In the genomic region with DNA sequence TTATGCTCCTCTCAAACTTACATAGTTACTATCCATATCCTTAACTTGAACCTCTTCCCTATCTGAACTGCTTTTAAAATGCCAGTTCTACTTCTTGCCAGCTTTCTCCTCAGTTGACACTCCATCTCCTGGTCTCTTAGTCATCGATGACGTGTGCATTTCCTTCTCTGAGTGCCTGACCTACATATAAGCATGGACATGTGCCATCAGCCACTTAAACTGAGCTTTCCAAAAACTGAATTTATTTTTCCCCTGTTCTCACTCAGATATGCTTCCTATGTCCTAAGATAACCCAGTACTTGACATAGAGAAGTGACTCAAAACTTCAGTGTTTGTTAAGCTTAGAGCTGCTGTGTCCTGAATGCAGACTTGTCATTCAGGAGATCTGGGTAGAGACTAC, we compare ENCODE assay signal across 21 mouse cellular contexts.
DNase-seq lines count a peak whose midpoint lies in the region; ATAC-seq and TF ChIP-seq lines count a peak whose summit lies in the region.
"Had no signal": no experiment of that assay in that cellular context is flagged by ENCODE, and none has a peak within 500 bp of the region (broad histone marks: within the 10 kb centered on the region; RNA-seq: fewer than 3 reads in every experiment).

No protein-coding gene starts in this region.

- no peaks in the 10 kb centered on the region for H3K27me3 ChIP-seq in heart, postnatal 0 days (ENCODE audit: control insufficient read depth, insufficient read depth, low read length)
- H3K27me3 ChIP-seq in heart, adult 2 months (ENCODE audit: control insufficient read depth, insufficient read depth, low read length) = no peaks in the 10 kb centered on the region
- H3K27me3 ChIP-seq in lung, postnatal 0 days (replicated peaks; ENCODE audit: insufficient read depth, low read length) = no peaks in the 10 kb centered on the region
- H3K27me3 ChIP-seq in liver, embryonic 11.5 days (replicated peaks; ENCODE audit: control insufficient read depth, insufficient read depth, low read length) = no peaks in the 10 kb centered on the region
- H3K27me3 ChIP-seq: embryonic facial prominence, embryonic 15.5 days; forebrain, embryonic 12.5 days; limb, embryonic 13.5 days; midbrain, embryonic 12.5 days; neural tube, embryonic 15.5 days; Patski; stomach, embryonic 15.5 days had no signal

- intact Hi-C loops in heart, adult 2 months (cut with DNase I) = no loop called here

- H3K4me1 ChIP-seq in heart, postnatal 0 days (ENCODE audit: control insufficient read depth, insufficient read depth) = no peaks in the 10 kb centered on the region; the same call in 1 of the 2 replicates
- no peaks in the 10 kb centered on the region for H3K4me1 ChIP-seq in heart, adult 2 months (ENCODE audit: control insufficient read depth, insufficient read depth, low read length)
- no peaks in the 10 kb centered on the region for H3K4me1 ChIP-seq in lung, postnatal 0 days (ENCODE audit: insufficient read depth, low read depth, low read length)
- H3K4me1 ChIP-seq in liver, embryonic 11.5 days (replicated peaks; ENCODE audit: control insufficient read depth, insufficient read depth, low read length) = no peaks in the 10 kb centered on the region
- H3K4me1 ChIP-seq: embryonic facial prominence, embryonic 15.5 days; forebrain, embryonic 12.5 days; limb, embryonic 13.5 days; midbrain, embryonic 12.5 days; neural tube, embryonic 15.5 days; stomach, embryonic 15.5 days had no signal

- H3K36me3 ChIP-seq in heart, postnatal 0 days (replicated peaks; ENCODE audit: control insufficient read depth, insufficient read depth, low read length) = no peaks in the 10 kb centered on the region
- H3K36me3 ChIP-seq in heart, adult 2 months (ENCODE audit: control insufficient read depth, insufficient read depth, low read length) = no peaks in the 10 kb centered on the region
- no peaks in the 10 kb centered on the region for H3K36me3 ChIP-seq in lung, postnatal 0 days (ENCODE audit: insufficient read depth, low read length)
- no peaks in the 10 kb centered on the region for H3K36me3 ChIP-seq in liver, embryonic 11.5 days (ENCODE audit: control insufficient read depth, insufficient read depth, low read length)
- H3K36me3 ChIP-seq: embryonic facial prominence, embryonic 15.5 days; forebrain, embryonic 12.5 days; limb, embryonic 13.5 days; midbrain, embryonic 12.5 days; neural tube, embryonic 15.5 days; stomach, embryonic 15.5 days had no signal

- peak; percentile 41 for ATAC-seq in heart, postnatal 0 days (ENCODE audit: insufficient read depth, low read depth)
- peak; percentile 43; the same call in 1 of the 2 replicates for ATAC-seq in lung, postnatal 0 days
- ATAC-seq in liver, embryonic 11.5 days (replicated peaks; ENCODE audit: low FRiP score) = no peak
- ATAC-seq: hindbrain, embryonic 16.5 days; liver, postnatal 0 days; Patski had no signal

- H3K4me3 ChIP-seq in heart, postnatal 0 days (ENCODE audit: low read depth, low read length) = no peak overlapping the region
- no peak overlapping the region for H3K4me3 ChIP-seq in heart, adult 2 months
- no peak overlapping the region for H3K4me3 ChIP-seq in lung, postnatal 0 days (ENCODE audit: low read depth, low read length)
- no peak overlapping the region for H3K4me3 ChIP-seq in liver, embryonic 11.5 days (ENCODE audit: low read depth, low read length)
- H3K4me3 ChIP-seq: embryonic facial prominence, embryonic 15.5 days; forebrain, embryonic 12.5 days; limb, embryonic 13.5 days; midbrain, embryonic 12.5 days; neural tube, embryonic 15.5 days; stomach, embryonic 15.5 days had no signal

- DNase-seq in adrenal gland, adult (ENCODE audit: inconsistent age in 2 of 2, low spot score in 1 of 2) = peak; percentile 4 to 47
- no peak for DNase-seq in adrenal gland, adult 18-20 months (ENCODE audit: low spot score in 2 of 2)
- DNase-seq in heart, postnatal 0 days (ENCODE audit: low spot score) = peak; percentile 43
- DNase-seq in heart, adult 2 months = no peak
- DNase-seq in lung, postnatal 0 days (ENCODE audit: low spot score) = peak; percentile 62
- no peak for DNase-seq in lung, adult 18-20 months
- DNase-seq in fibroblast of lung, adult 2 months (ENCODE audit: low read depth) = peak; percentile 18
- DNase-seq in liver, embryonic 11.5 days (ENCODE audit: low spot score) = no peak
- DNase-seq: kidney, adult 11 months; kidney, postnatal 25 days; layer of hippocampus, adult 9-11 months; liver, postnatal 0 days; spleen, adult 18-20 months had no signal

- no peaks in the 10 kb centered on the region for H3K79me2 ChIP-seq in heart, adult 2 months (replicated peaks; ENCODE audit: control insufficient read depth, insufficient read depth, low read length)

- TF ChIP-seq EP300 in heart, postnatal 0 days (IDR thresholded peaks at IDR 0.05; ENCODE audit: low read depth) = no peak
- no peak for TF ChIP-seq EP300 in heart, adult 2 months (IDR thresholded peaks at IDR 0.05; ENCODE audit: insufficient read depth, low read depth, low read length)
- TF ChIP-seq EP300 in lung, postnatal 0 days (IDR thresholded peaks at IDR 0.05) = no peak

- H3K4me2 ChIP-seq in heart, postnatal 0 days (ENCODE audit: low read depth, low read length) = no peak overlapping the region
- no peak overlapping the region for H3K4me2 ChIP-seq in lung, postnatal 0 days (replicated peaks; ENCODE audit: low read depth, low read length)
- H3K4me2 ChIP-seq in liver, embryonic 11.5 days = no peak overlapping the region
- H3K4me2 ChIP-seq: embryonic facial prominence, embryonic 15.5 days; forebrain, embryonic 12.5 days; limb, embryonic 13.5 days; midbrain, embryonic 12.5 days; neural tube, embryonic 15.5 days; stomach, embryonic 15.5 days had no signal

- no peaks in the 10 kb centered on the region for H3K9me3 ChIP-seq in heart, postnatal 0 days (replicated peaks; ENCODE audit: control insufficient read depth, low read length)
- H3K9me3 ChIP-seq in lung, postnatal 0 days (ENCODE audit: low read length) = no peaks in the 10 kb centered on the region
- no peaks in the 10 kb centered on the region for H3K9me3 ChIP-seq in liver, embryonic 11.5 days (ENCODE audit: control insufficient read depth, low read length)
- H3K9me3 ChIP-seq: embryonic facial prominence, embryonic 15.5 days; forebrain, embryonic 12.5 days; limb, embryonic 13.5 days; midbrain, embryonic 12.5 days; neural tube, embryonic 15.5 days; stomach, embryonic 15.5 days had no signal

- no peak overlapping the region for H3K27ac ChIP-seq in heart, postnatal 0 days (ENCODE audit: low read depth)
- no peak overlapping the region for H3K27ac ChIP-seq in heart, adult 2 months
- H3K27ac ChIP-seq in lung, postnatal 0 days (ENCODE audit: low read length) = no peak overlapping the region
- H3K27ac ChIP-seq in liver, embryonic 11.5 days (ENCODE audit: low read depth, low read length) = no peak overlapping the region
- H3K27ac ChIP-seq: embryonic facial prominence, embryonic 15.5 days; forebrain, embryonic 12.5 days; limb, embryonic 13.5 days; midbrain, embryonic 12.5 days; neural tube, embryonic 15.5 days; stomach, embryonic 15.5 days had no signal

- TF ChIP-seq POLR2A in heart, adult 2 months (IDR thresholded peaks at IDR 0.05; ENCODE audit: insufficient read depth, low read depth, low read length) = no peak

- TF ChIP-seq CTCF in heart, postnatal 0 days (IDR thresholded peaks at IDR 0.05; ENCODE audit: low read depth) = no peak
- TF ChIP-seq CTCF in heart, adult 2 months (IDR thresholded peaks at IDR 0.05) = no peak
- no peak for TF ChIP-seq CTCF in lung, postnatal 0 days (IDR thresholded peaks at IDR 0.05)

- no peak overlapping the region for H3K9ac ChIP-seq in heart, postnatal 0 days (replicated peaks; ENCODE audit: low read depth, low read length)
- no peak overlapping the region for H3K9ac ChIP-seq in heart, adult 2 months (ENCODE audit: low read depth, low read length)
- H3K9ac ChIP-seq in lung, postnatal 0 days (replicated peaks; ENCODE audit: low read depth) = no peak overlapping the region
- no peak overlapping the region for H3K9ac ChIP-seq in liver, embryonic 11.5 days (ENCODE audit: low read depth, low read length)
- H3K9ac ChIP-seq: embryonic facial prominence, embryonic 15.5 days; forebrain, embryonic 12.5 days; limb, embryonic 13.5 days; liver, postnatal 0 days; midbrain, embryonic 12.5 days; neural tube, embryonic 15.5 days; stomach, embryonic 15.5 days had no signal

- 29% methylated on average over 2 of the region's 2 CpGs for WGBS in heart, postnatal 0 days
- WGBS in heart, adult 2 months = 20% methylated on average over 2 of the region's 2 CpGs
- WGBS in lung, postnatal 0 days = 32% methylated on average over 2 of the region's 2 CpGs
- whole genome bisulfite sequencing in liver, embryonic 11.5 days = 69% methylated on average over 2 of the region's 2 CpGs

Comparison
In these comparisons a context has a peak if more than half of its experiments do, and no peak if none do; other contexts are left out.
1. DNase-seq: peak in adrenal gland, adult (2 of 2), heart, postnatal 0 days (single experiment), lung, postnatal 0 days (single experiment) and fibroblast of lung, adult 2 months (single experiment); none in adrenal gland, adult 18-20 months (0 of 2), heart, adult 2 months (0 of 2), lung, adult 18-20 months (0 of 2) and liver, embryonic 11.5 days (single experiment).